Mouse (Mus musculus) layer of hippocampus, adult 8-10 months (tissue): ENCODE results near the gene Synm. TPM values are rescaled to one million over a fixed set of nuclear protein-coding genes. Genes with fewer than 3 reads are reported as not detected.

Experiments
- DNase-seq, 2 experiments: peaks; one replicate each; pipeline ENCODE4 v3.0.0; 2022; ENCODE audit warnings: low spot score in 2 of 2
- total RNA-seq, 4 experiments: library from RNA; stranded (reverse); gene quantifications; 2 replicates each; pipeline ENCODE4 v1.2.4; 2022

Synm gene
- total RNA-seq, 4 experiments from 2014 or later: 19.7 to 21.7 (median 20.6) TPM

DNA sequence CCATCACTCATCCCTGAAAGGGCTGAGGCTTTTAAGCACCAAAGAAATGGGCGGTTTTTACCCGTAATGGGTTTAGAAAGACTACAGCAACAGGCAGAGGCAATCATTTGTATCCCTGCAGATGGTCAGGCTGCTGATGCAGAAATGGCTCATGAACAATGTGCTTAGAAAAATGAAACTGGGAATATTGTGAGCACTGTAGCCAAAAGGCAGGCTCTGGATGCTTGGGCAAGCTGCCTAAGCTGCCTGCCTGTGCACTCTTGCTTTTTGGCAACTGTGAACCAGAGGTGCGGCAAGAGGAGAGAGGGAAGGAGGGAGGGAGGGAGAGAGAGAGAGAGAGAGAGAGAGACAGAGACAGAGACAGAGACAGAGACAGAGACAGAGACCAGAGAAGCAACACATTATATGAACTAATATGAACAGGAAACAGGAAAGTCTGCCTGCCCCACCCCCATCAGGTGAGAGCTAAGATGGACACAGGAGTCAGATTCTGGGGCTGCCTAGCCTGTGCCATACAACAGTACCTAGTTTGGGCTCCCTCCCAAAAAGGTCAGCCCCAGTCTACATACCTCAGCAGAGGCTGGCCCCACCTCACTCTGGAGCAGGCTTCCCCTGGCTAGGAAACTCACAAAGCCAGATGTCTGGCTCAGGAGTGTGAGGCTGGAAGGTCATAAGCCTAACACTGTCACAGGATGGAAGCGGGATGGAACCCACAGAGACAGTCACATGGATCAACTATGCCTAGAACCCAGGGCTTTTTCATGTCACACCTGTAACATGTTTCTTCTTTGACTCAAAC lies 9.9 kb downstream of the Synm start:
- peak in 1 of 2 experiments; percentile 14 for DNase-seq

DNA sequence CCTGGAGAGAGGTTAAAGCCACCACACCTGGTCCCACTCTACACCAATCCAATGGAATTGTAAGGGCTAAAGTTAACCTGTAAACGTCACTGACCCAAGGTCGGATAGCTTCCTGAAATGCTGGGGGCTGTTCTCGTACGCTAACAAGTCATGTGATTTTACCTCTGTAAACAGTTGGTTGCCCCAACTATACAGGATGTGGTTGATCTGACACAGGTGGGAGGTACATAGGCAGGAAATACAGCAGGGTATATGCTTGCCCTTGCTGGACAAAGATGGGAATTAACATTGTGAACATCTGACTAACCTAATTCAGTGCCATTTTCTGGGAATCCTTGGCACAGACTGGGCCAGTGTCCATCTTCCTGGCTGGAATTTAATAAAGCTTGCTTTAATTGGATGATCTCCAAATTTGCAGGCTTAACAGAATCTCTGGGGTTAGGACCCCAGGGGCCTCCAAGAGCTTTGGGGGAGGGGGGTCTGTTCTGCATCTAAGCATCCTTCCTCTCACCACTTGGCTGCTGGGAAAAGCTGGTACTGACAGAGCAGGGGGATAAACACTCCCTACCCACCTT lies 11.7 kb downstream of the Synm start:
- no peak for DNase-seq

DNA sequence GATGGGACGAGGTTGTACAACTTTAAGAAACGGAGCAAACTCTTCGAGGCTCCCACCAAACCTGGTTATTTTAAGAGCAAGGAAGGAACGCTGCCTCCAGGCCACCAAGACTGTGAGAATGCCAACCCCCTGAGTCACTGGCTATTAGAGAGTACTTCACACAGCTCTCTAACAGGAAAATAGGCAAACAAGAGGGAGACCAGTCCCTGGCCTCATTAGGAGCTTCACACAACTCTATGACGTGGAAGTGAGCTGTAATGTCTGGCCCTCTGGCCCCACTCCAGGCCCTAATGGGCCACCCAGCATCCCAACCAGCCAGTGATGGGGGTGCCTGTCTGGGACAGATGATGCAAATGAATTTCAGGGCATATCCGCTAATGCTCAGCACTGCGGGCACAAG lies 17.8 kb downstream of the Synm start:
- no peak for DNase-seq

DNA sequence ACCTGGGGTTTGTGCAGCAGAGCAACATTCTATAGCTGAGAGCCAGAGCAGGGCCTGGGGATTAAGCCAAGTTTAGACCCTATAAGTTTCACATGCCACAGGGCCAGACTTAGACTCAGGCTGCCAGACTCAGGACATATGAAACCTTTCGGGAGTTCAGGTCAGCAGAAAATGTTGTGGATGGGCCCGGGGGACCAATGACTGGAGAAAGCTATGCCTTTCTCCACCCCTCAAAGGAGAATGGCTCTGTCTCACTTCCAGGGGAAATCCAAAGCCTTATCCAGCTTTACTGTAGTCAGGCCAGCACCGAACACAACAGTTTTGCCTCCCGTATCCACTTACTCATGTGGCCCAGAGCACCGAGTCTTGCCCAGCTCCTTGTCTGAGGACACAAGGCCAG lies 18.7 kb downstream of the Synm start:
- DNase-seq: no peak

DNA sequence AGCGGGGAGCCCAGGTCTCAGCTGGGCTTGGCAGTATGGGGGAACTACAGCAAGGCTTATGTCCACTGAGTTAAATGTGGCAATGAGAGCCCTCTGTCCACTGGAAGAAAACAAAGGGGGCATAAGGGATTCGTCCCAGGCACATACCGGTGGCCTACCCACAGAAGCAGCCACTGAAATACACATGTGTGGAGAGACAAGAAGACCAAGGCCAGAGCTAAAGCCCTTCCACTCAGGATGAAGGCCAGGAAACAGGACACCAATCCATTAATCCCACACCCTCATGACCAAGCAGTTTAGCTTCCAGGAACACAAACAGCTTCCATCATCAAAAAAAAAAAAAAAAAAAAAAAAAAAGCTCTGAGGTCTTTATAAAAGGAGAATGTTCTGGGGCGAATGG lies 19.2 kb downstream of the Synm start:
- no peak for DNase-seq

DNA sequence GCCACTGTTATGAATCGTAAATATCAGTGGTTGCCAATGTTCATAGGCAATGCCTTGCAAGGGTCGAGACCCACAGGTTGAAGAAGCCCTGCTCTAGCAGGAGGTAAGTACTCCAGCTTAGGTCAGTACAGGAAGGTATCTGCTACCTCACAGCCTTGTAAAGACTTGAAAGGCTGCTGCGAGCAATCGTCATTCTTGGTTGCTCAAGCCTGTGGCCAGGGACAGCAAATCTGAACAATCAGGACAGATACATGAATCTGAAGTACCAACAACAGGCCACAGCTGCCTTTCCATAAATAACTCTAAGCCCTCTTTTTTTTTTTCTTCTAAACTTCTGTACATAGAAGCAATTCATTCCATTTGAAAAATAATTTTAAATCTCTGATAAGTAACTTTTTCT lies 27.3 kb downstream of the Synm start:
- no peak for DNase-seq

DNA sequence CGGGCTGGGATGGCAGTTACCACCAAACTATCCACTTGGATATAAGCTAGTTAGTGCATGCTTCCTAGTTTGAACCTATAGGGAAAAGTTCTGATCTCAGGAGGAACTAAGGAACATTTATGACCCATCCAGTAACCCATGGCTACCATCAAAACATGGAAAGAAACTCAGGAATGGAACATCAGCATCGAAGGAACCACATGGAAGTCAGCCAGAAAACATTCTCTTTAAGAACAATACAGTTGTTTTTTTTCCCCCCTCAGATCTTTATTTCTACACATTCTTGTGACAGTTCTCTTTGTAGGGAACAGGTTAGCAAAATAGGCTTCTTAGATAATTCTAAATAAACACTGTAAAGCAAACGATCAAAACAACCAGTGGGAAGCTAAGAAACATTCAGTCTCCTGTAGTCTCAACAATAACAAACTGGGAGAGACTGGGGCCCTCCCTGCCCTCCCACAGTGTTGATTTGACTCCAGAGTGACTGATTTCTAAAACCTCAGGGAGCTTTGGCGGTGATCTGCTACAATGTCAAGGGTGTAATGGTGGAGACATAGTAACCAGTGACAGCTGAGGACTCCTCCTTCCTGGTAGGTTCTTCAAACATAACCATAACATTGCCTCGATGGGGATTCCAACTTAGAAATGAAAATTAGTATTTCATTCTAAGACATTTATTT lies 29.0 kb downstream of the Synm start:
- no peak for DNase-seq

DNA sequence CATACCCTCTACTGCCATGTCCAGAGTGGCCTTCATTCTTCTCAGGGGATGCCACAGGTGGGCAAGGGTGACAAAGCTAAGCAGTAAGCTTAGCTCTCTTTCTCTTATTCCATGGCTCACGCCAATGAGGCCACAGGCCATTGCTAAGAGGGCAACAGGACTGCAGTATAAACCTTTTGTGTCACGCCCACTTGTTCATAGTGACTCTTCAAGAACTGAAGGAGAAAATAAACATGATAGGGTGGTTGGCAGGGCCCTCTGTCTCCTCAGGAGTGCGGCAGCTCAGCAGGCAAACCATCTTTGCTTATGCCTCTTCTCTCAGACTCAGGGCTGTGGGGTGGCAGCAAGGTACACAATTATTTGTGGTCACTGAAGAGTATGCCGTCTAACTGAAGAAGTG lies 30.7 kb downstream of the Synm start:
- no peak for DNase-seq

DNA sequence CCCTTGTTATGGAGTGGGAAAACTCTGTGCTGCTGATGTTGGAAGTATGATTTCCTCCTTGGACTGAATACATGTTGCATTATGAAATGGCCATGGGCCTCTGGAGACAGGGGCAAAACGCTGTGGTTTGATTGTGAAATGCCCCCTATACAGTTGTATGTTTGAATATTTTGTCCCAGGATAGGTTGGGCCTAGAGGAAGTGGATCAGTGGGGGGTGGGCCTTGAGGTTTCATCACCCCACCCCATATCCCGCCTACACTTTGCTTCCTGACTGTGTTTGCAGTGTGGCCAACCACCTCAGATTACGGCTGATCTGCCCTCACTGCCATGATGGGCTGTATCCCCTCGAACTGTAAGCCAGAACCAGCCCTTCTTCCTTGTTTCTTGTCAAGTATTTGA lies 31.3 kb downstream of the Synm start:
- no peak for DNase-seq

DNA sequence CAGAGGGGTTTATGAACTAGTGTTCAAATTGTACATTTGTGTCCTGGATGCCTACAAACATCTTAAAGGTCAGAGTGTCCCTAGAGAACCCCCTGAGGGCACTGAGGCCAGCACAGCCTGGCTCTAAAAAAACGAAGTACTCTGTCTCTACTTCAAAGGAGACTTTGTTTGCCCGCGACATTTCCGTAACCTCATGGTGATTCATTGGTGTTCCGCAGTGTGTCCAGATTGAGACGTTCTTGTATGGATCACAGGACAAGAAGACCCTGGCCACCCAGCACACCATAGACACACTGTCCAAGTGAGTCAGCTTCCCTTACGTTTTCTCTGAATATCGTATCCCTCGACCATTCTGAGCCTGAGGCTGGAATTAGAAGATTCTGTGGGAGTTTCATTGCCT lies 34.5 kb downstream of the Synm start:
- DNase-seq: no peak

DNA sequence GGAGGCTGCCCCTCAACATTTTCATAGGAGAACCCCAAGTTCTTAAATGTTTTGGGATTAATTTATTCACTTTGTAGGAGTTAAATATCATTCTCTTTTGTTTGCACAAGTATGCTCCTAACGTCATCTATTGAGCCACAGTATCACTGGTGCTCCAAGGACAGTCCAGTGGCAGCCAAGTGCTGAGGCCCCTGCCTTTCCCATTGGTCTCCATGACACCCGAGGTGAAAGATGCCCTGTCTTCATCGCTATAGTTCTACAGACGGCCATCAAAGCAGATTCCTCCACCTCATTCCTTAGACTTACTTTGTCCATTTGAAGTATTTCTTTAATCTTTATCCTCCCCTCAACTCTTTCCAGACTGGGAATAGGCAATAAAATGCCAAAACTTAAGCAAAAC lies 35.0 kb downstream of the Synm start:
- DNase-seq: no peak

DNA sequence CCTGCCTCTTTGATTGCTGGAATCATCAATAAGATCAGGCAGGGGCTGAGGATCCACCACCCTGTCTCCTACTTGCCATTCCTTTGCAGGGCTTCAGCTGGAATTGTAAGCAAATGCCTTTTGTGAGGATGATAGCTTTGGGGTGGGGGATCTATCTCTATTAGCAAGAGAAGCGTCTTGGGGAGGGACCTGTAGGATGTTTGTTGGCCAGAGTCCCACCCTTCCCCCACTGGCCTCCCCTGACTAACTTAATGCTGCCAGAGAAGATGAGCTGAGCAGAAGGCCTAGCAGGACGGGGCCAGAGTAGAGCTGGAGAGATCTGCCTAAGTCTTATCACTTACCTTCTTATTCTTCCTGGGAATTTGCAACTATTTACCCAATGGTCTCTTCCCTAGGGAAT lies 37.4 kb downstream of the Synm start:
- no peak for DNase-seq

DNA sequence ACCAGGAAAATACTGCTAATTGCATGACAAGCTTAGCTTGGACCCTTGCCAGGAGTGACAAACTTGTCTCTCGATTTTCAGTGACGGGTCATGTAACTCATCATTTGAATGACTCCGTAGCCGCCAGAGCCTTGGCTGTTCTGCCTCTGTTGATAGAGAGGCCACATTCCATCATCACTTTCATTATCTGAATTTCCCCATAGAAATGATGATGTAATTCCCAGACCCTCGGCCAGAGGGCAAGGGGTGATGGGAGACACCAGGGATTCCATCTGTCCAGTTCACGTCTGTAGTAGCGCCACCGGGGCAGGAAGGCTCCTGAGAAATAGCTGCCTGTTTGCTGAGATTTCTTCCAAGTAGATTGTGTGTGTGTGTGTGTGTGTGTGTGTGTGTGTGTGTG lies 40.7 kb downstream of the Synm start:
- DNase-seq: no peak

DNA sequence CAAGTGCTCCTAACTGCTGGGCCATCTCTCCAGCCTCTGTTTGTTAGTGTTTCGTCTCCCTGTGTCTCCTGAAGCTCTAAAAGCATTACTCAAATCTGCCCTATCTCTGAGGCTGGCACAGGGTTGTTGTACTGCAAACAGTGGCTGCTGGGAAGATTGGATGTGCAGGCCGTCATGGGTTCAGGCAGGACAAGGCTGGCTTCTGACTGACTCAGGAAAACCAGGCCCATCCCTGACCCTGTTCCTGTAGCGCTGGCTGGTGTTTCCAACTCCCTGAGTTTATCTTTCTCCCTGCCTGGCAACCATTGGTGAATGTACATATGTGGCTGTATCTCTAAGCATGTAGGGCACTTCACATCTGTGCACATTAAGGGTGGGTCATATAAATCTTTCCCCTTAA lies 42.0 kb downstream of the Synm start:
- no peak for DNase-seq

DNA sequence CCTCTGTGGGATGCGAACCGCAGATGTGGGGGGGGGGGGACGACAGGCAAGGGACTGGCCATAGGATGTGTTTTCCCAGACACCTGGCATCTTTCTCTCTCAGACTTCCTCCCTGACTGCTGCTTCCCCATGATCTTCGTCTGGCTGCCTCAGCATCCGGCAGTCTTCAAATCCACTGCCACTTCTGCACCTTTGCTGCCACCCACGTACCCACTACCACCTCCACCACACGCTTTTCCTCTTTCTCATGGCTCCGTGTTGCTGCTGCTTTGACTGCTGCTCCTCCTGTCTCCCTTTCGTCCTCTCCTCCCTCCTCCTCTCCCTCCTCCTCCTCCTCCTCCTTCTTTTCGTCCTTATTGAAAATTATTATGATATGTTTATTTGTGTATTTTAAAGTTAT lies 42.6 kb downstream of the Synm start:
- no peak for DNase-seq

DNA sequence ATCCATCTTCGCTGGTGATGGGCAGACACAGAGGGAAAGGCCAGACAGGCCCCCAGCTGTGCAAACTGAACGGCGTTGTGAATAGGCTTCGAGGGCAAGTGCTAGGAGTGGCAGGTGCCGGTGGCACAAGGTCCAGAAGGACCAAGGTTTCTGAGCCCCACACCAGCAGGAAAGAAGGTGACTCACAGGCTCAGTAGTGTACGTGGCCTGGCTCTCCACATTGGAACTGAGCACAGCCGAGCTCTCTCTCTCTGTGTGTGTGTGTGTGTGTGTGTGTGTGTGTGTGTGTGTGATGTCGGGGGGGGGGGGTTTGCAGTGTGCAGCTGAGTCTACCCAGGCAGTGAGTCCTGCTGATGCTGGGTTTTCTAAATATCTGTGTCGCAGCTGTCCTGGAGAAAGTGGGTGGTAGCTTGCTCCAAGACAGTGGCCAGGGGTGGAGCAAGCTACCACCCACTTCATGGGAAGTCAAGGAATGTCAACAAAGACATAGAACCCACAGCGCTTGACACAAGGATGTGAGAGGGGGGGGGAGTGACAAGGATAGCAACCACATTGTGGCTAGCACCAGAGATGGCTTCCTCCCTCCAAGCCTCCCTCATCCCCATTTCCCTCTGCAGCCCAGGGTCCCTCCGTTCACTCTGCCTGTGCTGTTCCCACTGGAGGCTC lies 43.2 kb downstream of the Synm start:
- no peak for DNase-seq

DNA sequence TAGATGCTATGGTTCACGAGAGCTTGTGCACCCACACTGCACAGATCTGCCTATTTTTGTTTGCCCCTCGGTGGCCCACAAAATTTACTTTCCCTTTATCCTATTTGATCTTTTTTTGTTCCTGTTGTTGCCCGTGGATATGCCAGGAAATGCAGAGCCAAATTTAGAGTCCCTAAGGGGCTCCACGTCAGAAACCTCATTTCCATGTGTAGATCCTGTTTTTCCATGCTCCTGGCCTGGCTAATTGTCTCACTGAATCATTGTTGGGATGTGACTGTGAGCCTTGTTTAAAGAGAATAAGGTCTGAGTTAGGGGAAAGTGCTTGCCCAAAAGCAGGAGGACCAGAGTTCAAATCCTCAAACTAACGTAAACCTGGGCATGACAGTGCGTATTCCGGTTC lies 44.4 kb downstream of the Synm start:
- DNase-seq: no peak

DNA sequence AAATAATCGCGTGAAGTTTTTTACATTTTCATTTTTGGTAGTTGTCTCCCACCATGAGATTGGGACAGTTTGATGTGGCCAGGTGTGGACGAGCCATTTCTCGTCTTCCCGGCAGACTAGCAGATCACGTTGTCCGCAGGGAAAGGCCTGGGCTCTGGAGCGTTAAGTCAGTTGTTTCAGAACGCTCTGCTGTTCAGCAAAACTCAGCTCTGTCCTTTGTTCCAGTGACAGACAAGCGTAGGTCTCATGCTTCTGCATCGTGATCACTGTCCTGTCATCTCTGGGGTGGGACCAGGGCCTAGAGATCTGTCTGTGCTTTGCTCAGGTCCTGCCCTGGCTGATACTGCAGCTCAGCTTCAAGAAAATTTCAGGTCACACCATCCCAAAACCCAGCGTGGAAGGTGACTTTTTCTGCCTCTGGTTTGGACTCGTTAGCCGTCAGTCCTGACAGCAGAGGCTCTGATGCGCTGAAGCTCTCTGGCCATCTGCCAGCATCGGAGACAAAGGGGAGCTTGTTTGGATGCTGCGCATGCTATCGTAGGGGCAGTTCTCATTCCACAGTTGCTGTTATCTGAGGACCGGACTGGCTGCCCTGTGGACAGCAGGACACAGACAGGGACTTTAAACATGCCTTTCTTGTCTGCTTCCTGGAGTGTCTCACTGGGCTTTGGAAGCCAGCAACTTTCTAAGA lies 45.6 kb downstream of the Synm start:
- DNase-seq: peak; percentile 60 to 68

DNA sequence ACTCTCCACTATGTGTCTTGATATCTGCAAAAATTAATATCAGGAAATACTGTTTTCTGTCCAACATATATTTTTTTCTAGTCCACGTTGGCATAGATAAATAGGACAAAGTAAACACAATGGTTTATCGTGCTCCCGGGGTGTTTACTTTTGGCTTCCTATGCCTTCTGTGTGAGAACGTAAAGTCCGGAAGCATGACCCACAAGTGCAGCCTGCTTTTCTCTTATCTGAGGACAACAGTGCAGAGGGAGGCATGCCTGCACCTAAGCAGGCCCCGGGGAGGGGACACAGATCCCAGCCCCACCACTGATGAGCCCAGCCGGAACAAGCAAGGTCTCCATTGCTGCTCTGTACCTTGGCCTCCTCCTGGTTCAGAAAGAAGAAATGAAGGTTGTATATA lies 49.3 kb downstream of the Synm start:
- DNase-seq: no peak

DNA sequence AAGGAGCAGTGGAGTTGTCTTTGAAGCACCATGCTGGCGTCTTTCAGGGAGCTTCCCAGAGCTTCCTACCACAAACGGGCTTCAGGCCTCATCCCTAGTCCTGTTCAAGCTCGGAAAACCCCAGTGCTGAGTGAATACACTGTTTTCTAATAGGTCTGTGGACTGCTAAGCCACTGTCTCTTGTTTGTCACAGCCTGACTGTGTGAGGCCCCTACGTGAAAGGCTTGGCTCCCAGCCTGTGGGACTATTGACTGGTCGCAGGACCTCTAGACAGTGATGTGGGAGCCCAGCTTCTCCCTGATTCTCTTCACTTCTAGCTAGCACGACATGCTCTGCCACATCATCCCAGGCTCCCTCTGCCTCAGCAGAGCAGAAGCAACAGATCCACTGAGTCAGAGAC lies 51.4 kb downstream of the Synm start:
- no peak for DNase-seq

DNA sequence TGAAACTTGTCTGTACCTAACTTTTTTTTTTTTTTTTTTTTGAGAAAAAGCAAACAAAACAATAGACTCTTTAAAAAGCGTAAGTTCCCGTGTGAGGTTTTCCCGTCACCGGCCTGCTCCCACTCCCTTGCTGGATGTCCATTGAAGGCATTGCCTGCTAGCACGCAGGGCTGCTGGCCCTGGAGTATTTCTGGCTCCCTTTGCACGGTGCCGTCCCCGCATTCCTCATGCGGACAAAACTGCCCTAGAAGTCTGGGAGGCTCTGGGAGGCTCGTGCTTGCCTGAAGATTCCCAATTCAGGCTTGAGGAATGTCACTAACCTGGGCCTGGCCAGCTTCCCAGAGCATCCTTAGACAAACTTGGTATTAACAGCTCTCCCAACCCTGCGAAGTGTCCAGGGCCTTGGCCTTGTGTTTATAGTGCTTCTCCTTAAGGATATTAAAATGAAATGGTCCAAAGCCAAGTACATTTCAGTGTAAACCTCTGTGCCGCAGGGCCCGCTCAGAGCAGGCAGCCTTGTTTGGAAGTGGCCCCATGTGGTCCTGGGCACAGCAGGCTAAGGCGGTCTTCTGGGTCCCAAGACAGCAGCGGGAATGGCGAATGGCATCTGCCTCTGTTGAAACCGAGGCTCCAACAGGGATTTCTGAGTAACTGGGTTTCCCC lies 58.2 kb downstream of the Synm start:
- no peak for DNase-seq
